Mouse (Mus musculus): ENCODE results near the gene Slc1a5.

The Slc1a5 gene

GRCm38 (mm10) chr7:16782555-16783125, 1.5 kb downstream of the Slc1a5 start:
- DNase-seq (ENCODE audit: low read depth, low spot score) = no peak

GRCm38 (mm10) chr7:16783224-16783688, 2.1 kb downstream of the Slc1a5 start:
- no peak for DNase-seq (ENCODE audit: low read depth, low spot score)

- DNase-seq (ENCODE audit: low read depth, low spot score) = no peak
Observed at GRCm38 (mm10) chr7:16783758-16784415, 2.7 kb downstream of the Slc1a5 start.

DNA sequence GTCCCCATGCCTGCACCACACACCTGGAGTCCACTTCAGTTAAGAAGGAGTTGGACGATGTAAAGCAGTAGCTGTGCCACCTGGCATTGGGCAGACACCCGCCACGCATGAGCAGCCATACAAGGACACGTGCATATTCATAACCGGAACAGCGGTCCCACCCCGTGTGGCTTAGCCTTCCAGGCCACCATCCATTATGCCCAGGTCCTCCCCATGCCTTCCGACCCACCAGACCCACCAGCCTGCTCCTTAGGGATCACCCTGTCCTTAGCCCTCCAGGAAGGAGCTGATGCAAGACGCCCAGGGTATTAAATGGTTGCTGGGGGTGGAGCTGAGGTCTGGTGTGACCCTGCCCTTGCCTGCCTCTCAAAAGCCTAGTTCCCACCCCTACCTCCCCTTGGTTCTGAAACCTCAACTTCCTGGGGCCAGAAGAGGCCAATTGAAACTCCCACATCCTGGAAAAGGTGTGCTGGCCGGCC, 3.4 kb downstream of the Slc1a5 start:
- no peak for DNase-seq (ENCODE audit: low read depth, low spot score)

GRCm38 (mm10) chr7:16785541-16786083, 4.5 kb downstream of the Slc1a5 start:
- DNase-seq (ENCODE audit: low read depth, low spot score) = no peak

- no peak for DNase-seq (ENCODE audit: low read depth, low spot score)
Observed at GRCm38 (mm10) chr7:16792316-16792715, 11.2 kb downstream of the Slc1a5 start.

DNA sequence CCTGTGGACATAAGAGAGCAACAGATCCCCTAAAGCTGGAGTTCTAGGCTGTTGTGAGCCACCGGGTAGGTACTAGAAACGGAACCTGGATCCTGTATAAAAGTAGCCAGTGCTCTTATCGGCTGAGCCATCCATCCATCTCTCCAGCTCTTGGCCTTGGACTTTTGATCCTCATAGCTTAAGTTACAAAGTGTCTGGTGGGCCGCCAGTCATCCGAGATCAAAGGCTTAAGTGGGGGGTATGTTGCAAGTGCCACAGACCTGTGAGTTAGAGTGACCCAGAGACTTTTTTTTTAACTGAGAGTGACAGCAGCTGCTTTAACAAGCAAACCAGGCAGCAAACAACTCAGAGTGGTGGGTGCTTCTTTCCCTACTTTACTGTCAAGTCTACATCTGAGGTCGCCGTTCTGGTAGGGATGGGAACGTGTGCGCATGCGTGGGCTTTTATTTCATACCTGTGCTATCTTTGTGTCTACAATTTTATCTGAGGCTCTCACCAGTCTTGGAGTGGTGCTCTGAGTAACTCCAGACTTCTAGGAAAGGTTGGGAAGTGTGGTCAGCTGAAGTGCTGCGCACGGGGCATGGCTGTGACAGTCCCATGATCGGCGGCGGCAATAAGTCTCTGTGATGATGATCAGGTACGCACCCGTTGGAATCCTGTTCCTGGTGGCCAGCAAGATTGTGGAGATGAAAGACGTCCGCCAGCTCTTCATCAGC, 12.0 kb downstream of the Slc1a5 start:
- DNase-seq (ENCODE audit: low read depth, low spot score) = no peak

DNA sequence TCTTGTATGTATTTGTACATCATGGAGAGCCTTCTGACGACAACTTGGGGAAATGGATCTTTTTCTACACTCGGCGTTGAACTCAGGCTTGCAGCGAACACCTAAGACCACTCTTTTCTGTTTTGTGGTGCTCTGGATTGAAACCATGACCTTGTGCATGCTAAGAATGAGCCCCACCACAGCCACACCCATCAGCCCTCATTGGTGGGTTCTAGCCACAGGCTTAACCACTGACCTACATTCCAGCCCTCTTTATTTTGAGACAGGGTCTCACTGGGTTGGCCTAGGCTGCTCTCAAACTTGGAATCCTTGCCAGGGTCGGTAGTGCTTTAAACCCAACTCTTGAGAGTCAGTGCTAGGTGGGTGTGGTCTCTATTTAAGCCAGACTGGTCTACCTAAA, 13.7 kb downstream of the Slc1a5 start:
- no peak for DNase-seq (ENCODE audit: low read depth, low spot score)

DNA sequence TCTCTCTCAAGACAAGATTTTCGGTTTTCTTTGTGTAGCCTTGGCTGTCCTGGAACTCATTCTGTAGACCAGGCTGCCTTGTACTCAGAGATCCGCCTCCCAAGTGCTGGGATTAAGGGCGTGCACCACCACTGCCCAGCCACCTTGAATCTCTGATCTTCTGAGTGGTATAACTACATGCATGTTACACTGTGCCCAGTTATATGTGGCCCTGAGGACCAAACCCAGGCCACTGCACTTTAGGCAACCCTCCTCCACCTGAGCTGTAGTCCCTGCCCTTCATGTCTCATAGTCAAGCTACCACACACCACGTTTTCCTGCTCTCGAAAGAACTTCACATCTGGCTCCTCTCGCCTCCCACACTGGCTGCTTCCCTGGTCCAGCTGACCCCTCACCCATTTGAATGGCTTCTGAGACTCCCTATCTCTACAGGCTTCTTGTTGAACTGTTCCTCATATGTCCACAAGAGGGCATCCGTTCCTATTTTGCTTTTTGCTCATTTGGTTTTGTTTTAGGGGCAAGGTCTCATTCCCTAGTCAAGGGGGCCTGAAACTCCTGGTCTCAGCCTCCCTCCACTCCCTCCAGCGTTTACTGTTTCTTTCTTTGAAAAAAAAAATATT, 23.4 kb downstream of the Slc1a5 start:
- DNase-seq (ENCODE audit: low read depth, low spot score) = peak; percentile 65

GRCm38 (mm10) chr7:16807936-16808335, 26.8 kb downstream of the Slc1a5 start:
- no peak for DNase-seq (ENCODE audit: low read depth, low spot score)

- DNase-seq (ENCODE audit: low read depth, low spot score) = no peak
Observed at GRCm38 (mm10) chr7:16808647-16809046, 27.5 kb downstream of the Slc1a5 start.

- DNase-seq (ENCODE audit: low read depth, low spot score) = peak; percentile 73
Observed at GRCm38 (mm10) chr7:16809739-16810138, 28.6 kb downstream of the Slc1a5 start.

GRCm38 (mm10) chr7:16810399-16810919, 29.3 kb downstream of the Slc1a5 start:
- DNase-seq (ENCODE audit: low read depth, low spot score) = no peak

GRCm38 (mm10) chr7:16810920-16811648, 29.9 kb downstream of the Slc1a5 start:
- peak; percentile 45 for DNase-seq (ENCODE audit: low read depth, low spot score)

DNA sequence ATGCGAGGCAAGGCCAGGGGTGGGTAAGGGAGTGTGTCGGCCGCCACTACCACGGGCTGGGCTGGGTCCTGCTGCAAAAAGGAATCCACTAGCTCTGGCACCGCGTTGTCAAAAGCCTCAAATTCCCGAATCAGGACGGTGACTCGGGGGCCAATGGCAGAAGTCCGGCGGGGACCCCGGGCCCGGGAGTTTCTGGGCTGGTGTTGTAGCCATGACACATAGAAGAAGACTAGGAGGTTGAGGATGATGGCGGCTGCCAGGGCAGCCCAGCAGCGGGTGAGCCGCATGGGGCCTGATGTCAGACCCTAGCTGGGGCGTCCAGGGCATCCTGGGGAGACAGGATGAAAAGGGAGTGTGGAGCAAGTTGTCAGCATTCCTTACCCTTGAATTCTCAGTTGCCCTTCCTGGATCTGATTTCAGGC, 30.5 kb downstream of the Slc1a5 start:
- DNase-seq (ENCODE audit: low read depth, low spot score) = no peak

GRCm38 (mm10) chr7:16812505-16812904, 31.4 kb downstream of the Slc1a5 start:
- DNase-seq (ENCODE audit: low read depth, low spot score) = no peak

- DNase-seq (ENCODE audit: low read depth, low spot score) = peak; percentile 91
Observed at GRCm38 (mm10) chr7:16815351-16815941, 34.3 kb downstream of the Slc1a5 start, which contains the start of gene Strn4. TSS of gene Strn4 (plus strand) at chr7:16815889.

DNA sequence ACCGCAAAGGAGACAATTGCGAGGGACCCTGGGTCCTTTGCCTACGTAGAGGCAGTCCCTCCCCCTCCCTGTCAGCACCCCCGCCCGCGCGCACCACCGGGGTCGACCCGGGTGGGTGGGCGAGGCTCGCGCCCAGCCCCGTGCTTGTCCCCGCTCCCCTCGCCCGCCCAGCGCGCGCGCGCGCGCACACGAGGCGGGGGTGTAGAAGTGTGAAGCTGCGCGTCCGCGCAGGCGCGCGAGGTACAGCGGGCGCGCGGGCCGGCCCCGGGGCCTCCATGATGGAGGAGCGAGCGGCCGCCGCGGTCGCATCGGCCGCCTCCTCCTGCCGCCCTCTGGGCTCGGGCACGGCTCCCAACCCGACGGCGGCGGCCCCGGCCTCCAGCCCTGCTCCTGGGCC, 34.9 kb downstream of the Slc1a5 start:
- peak; percentile 90 for DNase-seq (ENCODE audit: low read depth, low spot score)

DNA sequence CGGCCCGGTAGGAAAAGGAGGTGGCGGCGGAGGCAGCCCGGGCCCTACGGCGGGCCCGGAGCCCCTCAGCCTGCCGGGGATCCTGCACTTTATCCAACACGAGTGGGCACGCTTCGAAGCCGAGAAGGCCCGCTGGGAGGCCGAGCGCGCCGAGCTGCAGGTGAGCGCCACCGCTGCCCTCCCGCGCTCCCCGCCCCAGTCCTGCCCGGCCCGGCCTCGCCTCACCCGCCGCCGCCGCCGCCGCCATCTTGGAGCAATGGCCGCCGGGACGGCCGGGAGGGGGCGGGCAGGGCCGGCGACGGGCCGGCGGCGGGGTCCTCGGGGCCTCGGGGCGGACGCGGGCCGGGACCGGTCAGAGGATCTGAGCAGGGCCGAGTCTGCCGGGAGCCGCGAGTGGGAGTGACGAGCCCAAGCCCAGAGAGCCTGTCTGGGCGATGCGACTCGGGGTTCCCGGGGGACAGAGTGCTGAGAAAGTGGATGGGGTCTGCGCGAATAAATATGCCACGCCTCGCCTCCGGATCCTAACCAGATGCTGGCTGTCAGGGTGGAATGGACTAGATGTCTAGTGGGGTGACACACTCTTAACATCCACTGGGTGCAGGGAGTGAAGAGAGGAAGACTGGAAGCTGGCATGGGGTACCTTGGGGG, 35.5 kb downstream of the Slc1a5 start, which contains the start of gene Fkrp:
Gene Fkrp (minus strand): TSS at position 258 of the 648 bp plus-strand sequence.
- no peak for DNase-seq (ENCODE audit: low read depth, low spot score)

DNA sequence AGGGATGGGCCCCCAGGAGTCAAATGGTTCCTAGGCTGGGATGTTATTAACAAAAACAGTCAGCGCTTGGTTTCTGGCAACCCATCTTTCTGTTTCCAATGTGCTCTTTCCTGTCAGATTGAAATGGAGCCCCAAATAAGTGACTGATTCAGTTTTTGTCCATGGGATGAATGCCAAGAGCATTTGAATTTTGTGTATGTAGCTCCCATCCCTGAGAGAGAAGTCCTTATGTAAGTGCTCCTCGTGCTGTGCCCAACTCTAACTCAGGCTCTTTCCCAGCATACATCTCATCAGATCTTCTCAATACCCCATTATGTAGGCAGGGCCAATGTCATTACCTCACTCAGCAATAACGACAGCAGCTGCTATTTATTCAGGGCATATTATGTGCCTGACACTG, 36.6 kb downstream of the Slc1a5 start:
- DNase-seq (ENCODE audit: low read depth, low spot score) = no peak
